Mouse (Mus musculus) ES-Bruce4 (cell line): Measurements from ENCODE around the gene Prmt3. TPM values are rescaled to one million over a fixed set of nuclear protein-coding genes. Genes with fewer than 3 reads are reported as not detected.
A peak's percentile ranks its signal among the peaks of the same experiment; 100 is the strongest.

ENCODE experiments used
- H3K27ac ChIP-seq: 2 replicates; pipeline ENCODE4 v1.5.1; 2012; ENCODE audit warnings: low read length, inconsistent platforms; ENCODE audit not compliant: insufficient read depth
- H3K27me3 ChIP-seq: 2 replicates; pipeline ENCODE4 v1.6.1; 2012; ENCODE audit warnings: mild to moderate bottlenecking, low read length, inconsistent platforms; ENCODE audit not compliant: control insufficient read depth, poor library complexity, insufficient read depth, severe bottlenecking
- H3K36me3 ChIP-seq: 2 replicates; pipeline ENCODE4 v1.6.1; 2012; ENCODE audit warnings: inconsistent platforms, mild to moderate bottlenecking, low read length, moderate library complexity; ENCODE audit not compliant: control insufficient read depth, poor library complexity, insufficient read depth, severe bottlenecking
- H3K4me1 ChIP-seq: one replicate; pipeline ENCODE4 v1.8.1; 2011; ENCODE audit warnings: low read length; ENCODE audit not compliant: control insufficient read depth, insufficient read depth
- H3K4me3 ChIP-seq: 2 replicates; pipeline ENCODE4 v1.5.1; 2011; ENCODE audit warnings: low read depth, mild to moderate bottlenecking, low read length
- H3K9ac ChIP-seq: 2 replicates; pipeline ENCODE4 v1.6.1; 2012; ENCODE audit warnings: low read depth, mild to moderate bottlenecking, inconsistent platforms; ENCODE audit not compliant: poor library complexity, severe bottlenecking
- H3K9me3 ChIP-seq: replicated peaks from 2 replicates; pipeline ENCODE4 v1.6.1; 2012; ENCODE audit warnings: mild to moderate bottlenecking, low read length, inconsistent platforms; ENCODE audit not compliant: control insufficient read depth, poor library complexity, insufficient read depth, severe bottlenecking
- CTCF ChIP-seq: IDR thresholded peaks from one replicate; pipeline ENCODE4 v1.8.1; 2011; ENCODE audit warnings: low read depth, low read length
- EP300 ChIP-seq: IDR thresholded peaks from 2 replicates; pipeline ENCODE4 v1.6.1; 2011; ENCODE audit warnings: low read depth, low read length; ENCODE audit not compliant: insufficient read depth
- POLR2A ChIP-seq: IDR thresholded peaks from one replicate; pipeline ENCODE4 v1.8.1; 2011; ENCODE audit warnings: low read length; ENCODE audit not compliant: insufficient read depth
- polyA plus RNA-seq: library from polyadenylated mRNA; stranded (reverse); fragments of >200 nt; gene quantifications from 2 replicates; pipeline ENCODE4 v1.2.4, GENCODE M21; 2011; ENCODE audit warnings: low read depth; ENCODE audit not compliant: missing spikeins, insufficient read depth, insufficient read length

The Prmt3 gene
- polyA plus RNA-seq, result 83.3 and 84.2 TPM in 2 replicates

DNA sequence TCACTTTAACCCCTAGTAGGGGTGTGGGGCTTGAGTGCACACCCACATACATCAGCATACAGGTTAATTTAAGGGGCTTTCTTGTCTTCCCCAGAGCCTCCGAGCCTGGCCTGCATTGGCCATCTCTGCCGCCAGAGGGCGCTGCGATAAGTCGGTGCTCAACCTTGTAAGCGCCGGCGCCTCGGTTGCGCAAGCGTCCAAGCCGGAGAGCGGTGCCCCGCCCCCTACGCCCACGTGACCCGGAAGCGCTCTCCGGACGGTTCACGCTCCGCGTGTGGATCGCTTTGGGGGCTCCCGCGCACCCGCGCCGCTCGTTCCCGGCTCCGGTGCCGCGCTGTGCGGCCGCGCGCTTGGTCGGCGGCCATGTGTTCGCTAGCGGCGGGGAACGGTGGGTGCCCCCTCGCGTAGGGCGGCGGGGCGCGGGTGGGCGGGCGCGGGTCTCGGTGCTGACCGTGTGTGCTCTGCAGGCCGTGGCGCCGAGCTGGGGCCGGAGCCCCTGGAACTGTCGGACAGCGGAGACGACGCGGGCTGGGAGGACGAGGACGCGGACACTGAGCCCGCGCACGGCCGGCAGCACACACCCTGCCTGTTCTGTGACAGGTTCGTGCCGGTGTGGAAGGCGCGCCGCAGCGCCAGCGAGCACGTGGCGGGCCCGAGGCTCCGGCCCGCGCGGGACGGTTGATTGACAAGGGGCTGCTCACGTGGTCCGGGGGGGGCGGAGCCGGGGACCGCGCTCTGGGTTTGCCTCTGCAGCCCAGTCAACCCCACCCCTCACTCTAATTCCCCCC, at the start of gene Prmt3:
Gene Prmt3, plus strand, starts transcription at position 233 of the 788 bp plus-strand sequence.
- Histone ChIP-seq H3K4me3 (peak within 1 kb of the TSS; percentile 76), H3K27ac (peak within 1 kb of the TSS; percentile 60), H3K27me3 (no peaks in the 10 kb centered on the region), H3K9ac (peak within 1 kb of the TSS; percentile 78), H3K36me3 (peaks cover 27% of the 10 kb centered on the region), H3K4me1 (peaks cover 3% of the 10 kb centered on the region), H3K9me3 (no peaks in the 10 kb centered on the region)
- TF ChIP-seq EP300 (0 out of 2 replicates have a peak, but pooled peaks have one; percentile 21), POLR2A (no peak), CTCF (peak; percentile 87)

- Histone ChIP-seq H3K4me1 (no peaks in the 10 kb centered on the region), H3K27me3 (no peaks in the 10 kb centered on the region), H3K4me3 (no peak overlapping the region), H3K36me3 (no peaks in the 10 kb centered on the region), H3K9me3 (no peaks in the 10 kb centered on the region), H3K27ac (no peak overlapping the region), H3K9ac (no peak overlapping the region)
- no peak for TF ChIP-seq POLR2A
Observed at GRCm38 (mm10) chr7:49734342-49734741, 43.8 kb upstream of the Prmt3 start.

- Histone ChIP-seq H3K27me3 (0 out of 2 replicates have a peak, but pooled peaks cover 2% of the 10 kb centered on the region), H3K9me3 (no peaks in the 10 kb centered on the region), H3K4me1 (no peaks in the 10 kb centered on the region), H3K9ac (no peak overlapping the region), H3K4me3 (no peak overlapping the region), H3K36me3 (no peaks in the 10 kb centered on the region), H3K27ac (no peak overlapping the region)
- TF ChIP-seq POLR2A, result no peak
- TF ChIP-seq CTCF, result no peak
- TF ChIP-seq EP300, result no peak
Observed at GRCm38 (mm10) chr7:49739448-49739847, 38.7 kb upstream of the Prmt3 start.

- TF ChIP-seq POLR2A, result no peak
- TF ChIP-seq EP300, result no peak
- TF ChIP-seq CTCF, result no peak
- Histone ChIP-seq H3K4me3 (no peak overlapping the region), H3K36me3 (no peaks in the 10 kb centered on the region), H3K9me3 (no peaks in the 10 kb centered on the region), H3K4me1 (no peaks in the 10 kb centered on the region), H3K27ac (no peak overlapping the region), H3K27me3 (0 out of 2 replicates have a peak, but pooled peaks cover 2% of the 10 kb centered on the region), H3K9ac (no peak overlapping the region)
Observed at GRCm38 (mm10) chr7:49741474-49741873, 36.7 kb upstream of the Prmt3 start.

DNA sequence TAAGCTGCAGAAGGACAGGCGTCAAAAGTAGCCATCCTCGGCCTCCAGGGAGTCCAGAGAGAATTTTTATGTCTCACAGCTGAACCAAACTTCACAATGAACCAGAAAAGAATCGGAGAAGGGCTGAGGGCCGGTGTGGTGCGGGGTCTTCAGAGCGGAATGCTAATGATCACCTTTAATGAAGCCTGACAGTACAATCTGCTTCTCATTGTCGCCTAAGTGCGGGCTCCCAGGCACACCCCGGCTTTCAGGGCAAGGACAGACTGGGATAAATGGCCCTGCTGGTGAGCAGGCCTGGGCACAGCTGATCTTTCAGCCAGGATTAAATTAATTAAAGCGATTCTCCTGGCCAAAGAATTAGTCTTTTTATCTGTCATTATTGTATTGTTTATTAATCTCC, 36.2 kb upstream of the Prmt3 start:
- H3K9ac ChIP-seq, result no peak overlapping the region
- no peak overlapping the region for H3K4me3 ChIP-seq
- no peaks in the 10 kb centered on the region for H3K4me1 ChIP-seq
- TF ChIP-seq EP300 (no peak), POLR2A (no peak), CTCF (no peak)
- 0 out of 2 replicates have a peak, but pooled peaks cover 2% of the 10 kb centered on the region for H3K27me3 ChIP-seq
- H3K36me3 ChIP-seq, result no peaks in the 10 kb centered on the region
- no peak overlapping the region for H3K27ac ChIP-seq
- no peaks in the 10 kb centered on the region for H3K9me3 ChIP-seq

DNA sequence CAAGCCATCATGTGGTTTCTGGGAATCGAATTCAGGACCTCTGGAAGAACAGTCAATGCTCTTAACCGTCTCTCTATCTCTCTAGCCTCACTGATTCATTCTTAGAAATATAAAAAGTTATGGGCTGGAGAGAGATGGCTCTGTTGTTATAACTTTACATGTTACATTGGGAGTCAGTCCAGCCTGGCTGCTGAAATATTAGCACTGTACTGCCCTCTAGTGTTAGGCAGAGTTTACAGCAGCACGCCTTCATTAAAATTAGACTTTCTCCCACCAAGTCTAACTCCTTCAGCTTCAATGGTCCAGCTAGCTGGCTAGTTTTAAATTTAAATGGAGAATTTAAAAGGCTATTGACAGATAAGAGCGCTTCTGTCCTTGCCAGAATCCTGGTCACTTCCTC, 27.0 kb upstream of the Prmt3 start:
- no peaks in the 10 kb centered on the region for H3K27me3 ChIP-seq
- H3K9me3 ChIP-seq, result no peaks in the 10 kb centered on the region; the same call in 1 of the 2 replicates
- no peaks in the 10 kb centered on the region for H3K4me1 ChIP-seq
- H3K27ac ChIP-seq, result no peak overlapping the region
- H3K4me3 ChIP-seq, result no peak overlapping the region
- no peak for TF ChIP-seq EP300
- TF ChIP-seq CTCF, result peak; percentile 24
- TF ChIP-seq POLR2A, result no peak
- H3K36me3 ChIP-seq, result no peaks in the 10 kb centered on the region
- H3K9ac ChIP-seq, result no peak overlapping the region
